Mouse (Mus musculus) cerebellum, adult 2 months (tissue): ENCODE measurements around the gene Gaa. TPM values are rescaled to one million over a fixed set of nuclear protein-coding genes. Genes with fewer than 3 reads are reported as not detected.
"Not testable (repeated sequence)": the region's sequence is repeated elsewhere in the genome, so short reads cannot be mapped to it uniquely, and the experiment has no call there.

ENCODE experiments used
- DNase-seq, 2 experiments: peaks; one replicate each; pipeline ENCODE4 v3.0.0; 2021
- H3K27ac ChIP-seq: fragments of 200-500 bp; 2 replicates; pipeline ENCODE4 v1.5.1; 2012; ENCODE audit warnings: low read length, control low read depth, inconsistent platforms; ENCODE audit not compliant: insufficient read depth
- H3K27me3 ChIP-seq: fragments of 200-500 bp; 2 replicates; pipeline ENCODE4 v1.6.1; 2012; ENCODE audit warnings: inconsistent platforms, mild to moderate bottlenecking, low read length, moderate library complexity; ENCODE audit not compliant: control insufficient read depth, insufficient read depth
- H3K4me1 ChIP-seq: fragments of 200-500 bp; 2 replicates; pipeline ENCODE4 v1.6.1; 2011; ENCODE audit warnings: low read length; ENCODE audit not compliant: control insufficient read depth, insufficient read depth
- H3K4me3 ChIP-seq: fragments of 200-500 bp; replicated peaks from 2 replicates; pipeline ENCODE3; 2011; ENCODE audit warnings: mild to moderate bottlenecking, low read depth, low read length, control low read depth; ENCODE audit not compliant: insufficient read depth
- CTCF ChIP-seq: fragments of 200-500 bp; IDR thresholded peaks from 2 replicates; pipeline ENCODE4 v1.5.1; 2011; ENCODE audit warnings: low read depth, mild to moderate bottlenecking, control low read depth, low read length, moderate library complexity, borderline replicate concordance; ENCODE audit not compliant: insufficient read depth
- POLR2A ChIP-seq: fragments of 200-500 bp; IDR thresholded peaks from 2 replicates; pipeline ENCODE4 v1.6.1; 2011; ENCODE audit warnings: low read length, control low read depth, borderline replicate concordance; ENCODE audit not compliant: insufficient read depth
- WGBS: fragments of 180-500 bp; shearing (Covaris S2); methylation state at CpG from one replicate; pipeline ENCODE4 v1.1.7; 2018; 5-methylcytosine and 5-hydroxymethylcytosine counted together
- polyA plus RNA-seq: library from polyadenylated mRNA; depleted of rRNA; stranded (reverse); fragments of >200 nt; gene quantifications from 2 replicates; pipeline ENCODE4 v1.2.3, GENCODE M21; 2012

The Gaa gene
- polyA plus RNA-seq, 1 experiment, result 233 TPM

GRCm38 (mm10) chr11:119285791-119286527, 18.3 kb downstream of the Gaa start:
- Histone ChIP-seq H3K27ac (no peak overlapping the region), H3K27me3 (no peaks in the 10 kb centered on the region), H3K4me1 (peaks cover 3% of the 10 kb centered on the region; the same call in 1 of the 2 replicates), H3K4me3 (no peak overlapping the region)
- peak; percentile 50 for DNase-seq
- TF ChIP-seq CTCF (no peak), POLR2A (no peak)
- 42% methylated on average over 9 of the region's 9 CpGs for WGBS

GRCm38 (mm10) chr11:119287207-119287992, 19.7 kb downstream of the Gaa start:
- Histone ChIP-seq H3K4me1 (peaks cover 3% of the 10 kb centered on the region; the same call in 1 of the 2 replicates), H3K27ac (no peak overlapping the region), H3K4me3 (no peak overlapping the region), H3K27me3 (no peaks in the 10 kb centered on the region)
- TF ChIP-seq POLR2A, result no peak
- DNase-seq, result peak in 1 of 2 experiments; percentile 75
- 80% methylated on average over 20 of the region's 20 CpGs for WGBS

- 94% methylated on average over 8 of the region's 8 CpGs for whole genome bisulfite sequencing
- H3K27me3 ChIP-seq, DNase-seq, H3K4me3 ChIP-seq, H3K4me1 ChIP-seq, H3K27ac ChIP-seq: not testable (repeated sequence)
Observed at GRCm38 (mm10) chr11:119292861-119293260, 25.2 kb downstream of the Gaa start.

GRCm38 (mm10) chr11:119297996-119298395, 30.3 kb downstream of the Gaa start:
- no peaks in the 10 kb centered on the region; the same call in 1 of the 2 replicates for H3K4me1 ChIP-seq
- 74% methylated on average over 6 of the region's 6 CpGs for WGBS
- no peak overlapping the region for H3K4me3 ChIP-seq
- DNase-seq, result no peak
- no peak overlapping the region for H3K27ac ChIP-seq
- no peaks in the 10 kb centered on the region for H3K27me3 ChIP-seq
- TF ChIP-seq POLR2A (no peak), CTCF (no peak)

- DNase-seq, result no peak
- no peak overlapping the region for H3K27ac ChIP-seq
- TF ChIP-seq POLR2A (no peak), CTCF (no peak)
- H3K4me3 ChIP-seq, result peak overlapping the region; percentile 97
- no peaks in the 10 kb centered on the region; the same call in 1 of the 2 replicates for H3K4me1 ChIP-seq
- 2% methylated on average over 7 of the region's 7 CpGs for WGBS
- no peaks in the 10 kb centered on the region for H3K27me3 ChIP-seq
Observed at GRCm38 (mm10) chr11:119298917-119299316, 31.2 kb downstream of the Gaa start.

- peak within 1 kb of the TSS; percentile 74 for H3K27ac ChIP-seq
- no peaks in the 10 kb centered on the region; the same call in 1 of the 2 replicates for H3K4me1 ChIP-seq
- WGBS, result under 1% methylated on average over 89 of the region's 89 CpGs
- no peaks in the 10 kb centered on the region for H3K27me3 ChIP-seq
- TF ChIP-seq POLR2A (peak; percentile 95; the same call in 1 of the 2 replicates), CTCF (no peak)
- peak; percentile 95 to 96 for DNase-seq
- H3K4me3 ChIP-seq, result peak within 1 kb of the TSS; percentile 97
Observed at GRCm38 (mm10) chr11:119299391-119300245, 31.9 kb downstream of the Gaa start, which contains the start of gene Eif4a3. Gene Eif4a3, minus strand, starts transcription at chr11:119300089.

GRCm38 (mm10) chr11:119300246-119300935, 32.7 kb downstream of the Gaa start:
- DNase-seq, result no peak
- no peak for TF ChIP-seq POLR2A
- WGBS, result 1% methylated on average over 31 of the region's 31 CpGs
- Histone ChIP-seq H3K4me3 (peak overlapping the region; percentile 97), H3K27me3 (no peaks in the 10 kb centered on the region), H3K27ac (peak overlapping the region; percentile 74), H3K4me1 (no peaks in the 10 kb centered on the region; the same call in 1 of the 2 replicates)

- no peak overlapping the region for H3K4me3 ChIP-seq
- TF ChIP-seq CTCF, result no peak
- 24% methylated on average over 2 of the region's 2 CpGs for WGBS
- H3K27ac ChIP-seq, result no peak overlapping the region
- no peaks in the 10 kb centered on the region; the same call in 1 of the 2 replicates for H3K4me1 ChIP-seq
- no peak for DNase-seq
- no peaks in the 10 kb centered on the region for H3K27me3 ChIP-seq
Observed at GRCm38 (mm10) chr11:119300986-119301385, 33.3 kb downstream of the Gaa start.
